Mouse (Mus musculus): ENCODE results near the gene Pip4k2b. TPM values are rescaled to one million over a fixed set of nuclear protein-coding genes. Genes with fewer than 3 reads are reported as not detected.

Pip4k2b gene
- total RNA-seq, 2 experiments from 2014 or later = 104 to 105 TPM

DNA sequence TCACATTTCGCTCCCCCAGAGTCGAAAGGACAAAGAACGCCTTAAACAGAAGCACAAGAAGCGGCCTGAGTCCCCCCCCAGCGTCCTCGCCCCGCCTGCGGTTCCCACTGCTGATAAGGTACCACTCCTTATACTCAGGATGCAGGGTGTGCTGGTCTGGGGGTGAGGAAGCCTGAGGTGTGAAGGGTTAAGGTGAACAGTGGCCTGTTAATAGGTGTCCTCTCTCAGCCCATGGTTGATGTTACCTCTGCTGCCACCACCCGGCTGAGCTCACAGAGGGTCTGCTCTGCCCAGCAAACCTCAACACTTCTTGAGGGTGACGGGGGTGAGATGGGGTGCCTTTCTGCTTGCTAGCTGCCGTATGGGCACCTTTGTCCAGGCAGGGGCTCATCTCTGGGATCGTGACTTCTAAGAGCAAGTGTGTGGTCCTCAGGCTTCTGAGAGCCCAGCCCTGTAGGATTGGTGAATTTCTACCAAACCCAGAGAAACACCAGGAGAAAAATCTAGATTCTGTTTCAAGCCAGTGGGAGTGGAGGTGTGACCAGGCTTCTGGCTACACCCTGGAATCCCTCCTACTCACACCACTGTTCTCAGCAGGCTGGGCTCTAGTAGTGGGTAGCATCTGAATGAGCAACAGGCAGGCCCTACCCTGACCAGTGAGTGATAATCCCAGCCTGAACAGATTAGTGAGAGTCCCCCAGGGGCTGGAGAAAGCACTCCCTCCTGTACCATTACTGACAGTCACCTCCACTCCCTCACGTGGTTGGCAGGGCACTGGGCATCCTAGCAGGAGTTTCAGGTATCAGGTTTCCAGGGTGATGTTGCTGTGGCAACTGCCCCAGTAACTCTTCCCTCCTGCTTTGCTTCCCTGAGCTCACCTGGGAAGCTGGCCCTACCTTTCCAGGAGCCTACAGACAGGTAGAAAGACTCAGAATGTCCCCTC, 74.0 kb downstream of the Pip4k2b start:
- DNase-seq (ENCODE audit: extremely low spot score in 1 of 2, low spot score in 1 of 2) = no peak

GRCm38 (mm10) chr11:97669829-97670228, 74.7 kb downstream of the Pip4k2b start:
- DNase-seq (ENCODE audit: extremely low spot score in 1 of 2, low spot score in 1 of 2) = no peak

DNA sequence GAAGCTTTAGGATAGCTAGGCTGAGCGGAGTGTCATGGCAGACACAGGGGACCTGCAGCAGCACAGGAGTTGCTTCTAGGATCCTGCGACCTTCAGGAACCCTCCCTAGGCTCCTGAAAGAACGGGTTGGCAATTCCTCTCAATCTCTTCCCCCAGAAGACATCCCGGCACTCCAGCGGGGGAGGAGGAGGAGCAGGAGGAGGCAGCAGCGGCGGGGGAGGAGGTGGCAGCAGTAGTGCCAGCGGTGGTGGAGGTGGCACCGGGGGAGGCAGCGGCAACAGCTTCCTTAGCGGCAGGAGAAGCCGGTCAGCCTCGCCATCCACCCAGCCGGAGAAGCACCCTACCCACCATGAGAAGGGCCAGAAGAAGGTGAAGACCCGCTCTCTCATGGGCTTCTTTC, 75.2 kb downstream of the Pip4k2b start:
- no peak for DNase-seq (ENCODE audit: extremely low spot score in 1 of 2, low spot score in 1 of 2)

- no peak for DNase-seq (ENCODE audit: extremely low spot score in 1 of 2, low spot score in 1 of 2)
Observed at GRCm38 (mm10) chr11:97668160-97668559, 76.3 kb downstream of the Pip4k2b start.

- no peak for DNase-seq (ENCODE audit: extremely low spot score in 1 of 2, low spot score in 1 of 2)
Observed at GRCm38 (mm10) chr11:97666794-97667193, 77.7 kb downstream of the Pip4k2b start.

- DNase-seq (ENCODE audit: extremely low spot score in 1 of 2, low spot score in 1 of 2) = no peak
Observed at GRCm38 (mm10) chr11:97666221-97666620, 78.3 kb downstream of the Pip4k2b start.

- DNase-seq (ENCODE audit: extremely low spot score in 1 of 2, low spot score in 1 of 2) = no peak
Observed at GRCm38 (mm10) chr11:97665431-97665830, 79.1 kb downstream of the Pip4k2b start.

Small RNA genes within 50 kb of the gene (microRNA-seq; reads per million reads assigned to microRNA genes)
- gene Mir6927 = 0 to 1.00 reads per million in 2 experiments
- 0.20 to 0.37 reads per million in 2 experiments for gene Mir8102

Other genes with a start within 250 kb of the Pip4k2b start
- under 1 TPM in 1 of 2 experiments, not detected in 1; 0.20 TPM for gene 4933428G20Rik, start 244.4 kb downstream of the Pip4k2b start, total RNA-seq (2021)
- 100 to 1,000 TPM; 260 to 270 TPM for gene Srcin1, start 168.5 kb downstream of the Pip4k2b start, total RNA-seq (2021)
- 10 to 100 TPM; 28.8 to 34.3 TPM for gene Epop, start 115.0 kb downstream of the Pip4k2b start, total RNA-seq (2021)
- 100 to 1,000 TPM in 1 of 2 experiments, 10 to 100 TPM in 1; 88.5 to 105 TPM for gene Mllt6, start 81.3 kb downstream of the Pip4k2b start, total RNA-seq (2021)
- 10 to 100 TPM; 47.0 to 55.1 TPM for gene Cisd3, start 58.9 kb downstream of the Pip4k2b start, total RNA-seq (2021)
- 10 to 100 TPM; 19.7 to 27.9 TPM for gene Pcgf2, start 44.2 kb downstream of the Pip4k2b start, total RNA-seq (2021)
- 100 to 1,000 TPM; 125 to 144 TPM for gene Psmb3, start 41.3 kb downstream of the Pip4k2b start, total RNA-seq (2021)
- gene Cwc25, start 21.9 kb upstream of the Pip4k2b start, total RNA-seq (2021) = 10 to 100 TPM; 19.2 to 20.6 TPM
- gene 1700001P01Rik, start 31.2 kb upstream of the Pip4k2b start, total RNA-seq (2021) = 1 to 10 TPM in 1 of 2 experiments, under 1 TPM in 1; 0.63 to 1.3 TPM
- gene Rpl23, start 37.7 kb upstream of the Pip4k2b start, total RNA-seq (2021) = 100 to 1,000 TPM; 327 to 397 TPM
- gene Lasp1, start 54.3 kb upstream of the Pip4k2b start, total RNA-seq (2021) = 100 to 1,000 TPM; 102 to 114 TPM
- 10 to 100 TPM; 66.2 to 71.6 TPM for gene B230217C12Rik, start 96.1 kb upstream of the Pip4k2b start, total RNA-seq (2021)
- gene Fbxo47, start 139.4 kb upstream of the Pip4k2b start, total RNA-seq (2021) = 1 to 10 TPM; 1.2 to 1.9 TPM
- gene Plxdc1, start 241.7 kb upstream of the Pip4k2b start, total RNA-seq (2021) = 1 to 10 TPM; 8.2 to 9.1 TPM